Mouse (Mus musculus) kidney, postnatal 36 days (tissue): ENCODE results near the gene Rasa2.
"Not testable (repeated sequence)": the region's sequence is repeated elsewhere in the genome, so short reads cannot be mapped to it uniquely, and the experiment has no call there.

Experiments used
- DNase-seq, 2 experiments: peaks; one replicate each; pipeline ENCODE4 v3.0.0; 2021 to 2022; ENCODE audit warnings: mixed read lengths in 2 of 2

Rasa2 gene

GRCm38 (mm10) chr9:96523148-96523547 is 108.3 kb downstream of the Rasa2 start:
- DNase-seq, result no peak

GRCm38 (mm10) chr9:96521574-96521973 is 109.8 kb downstream of the Rasa2 start:
- DNase-seq, result not testable (repeated sequence)

- DNase-seq, result no peak
Observed at GRCm38 (mm10) chr9:96517429-96517828, 114.0 kb downstream of the Rasa2 start.

GRCm38 (mm10) chr9:96516806-96517205 is 114.6 kb downstream of the Rasa2 start:
- DNase-seq, result no peak

GRCm38 (mm10) chr9:96515737-96516136 is 115.7 kb downstream of the Rasa2 start:
- no peak for DNase-seq

DNA sequence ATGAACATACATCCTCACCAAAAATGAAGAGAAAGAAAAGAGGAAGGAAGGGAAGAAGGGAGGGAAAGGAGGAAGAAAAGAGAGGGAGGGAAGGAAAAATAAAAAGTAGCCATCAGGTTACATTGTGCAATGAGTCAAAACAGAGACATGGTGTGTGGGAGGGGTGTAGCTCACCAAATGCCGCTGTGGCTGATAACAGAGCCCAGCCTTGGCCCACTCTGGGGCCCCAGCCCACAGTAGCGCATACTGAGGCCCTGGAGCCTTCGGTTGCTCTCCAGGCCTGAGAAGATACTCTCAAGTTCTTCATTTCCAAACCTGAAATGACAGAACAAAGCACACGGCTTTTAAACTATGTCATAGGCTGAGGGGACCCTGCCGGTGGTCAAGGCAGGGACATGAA is 117.1 kb downstream of the Rasa2 start:
- DNase-seq, result no peak

GRCm38 (mm10) chr9:96506011-96506498 is 125.4 kb downstream of the Rasa2 start:
- peak; percentile 47 to 56 for DNase-seq

DNA sequence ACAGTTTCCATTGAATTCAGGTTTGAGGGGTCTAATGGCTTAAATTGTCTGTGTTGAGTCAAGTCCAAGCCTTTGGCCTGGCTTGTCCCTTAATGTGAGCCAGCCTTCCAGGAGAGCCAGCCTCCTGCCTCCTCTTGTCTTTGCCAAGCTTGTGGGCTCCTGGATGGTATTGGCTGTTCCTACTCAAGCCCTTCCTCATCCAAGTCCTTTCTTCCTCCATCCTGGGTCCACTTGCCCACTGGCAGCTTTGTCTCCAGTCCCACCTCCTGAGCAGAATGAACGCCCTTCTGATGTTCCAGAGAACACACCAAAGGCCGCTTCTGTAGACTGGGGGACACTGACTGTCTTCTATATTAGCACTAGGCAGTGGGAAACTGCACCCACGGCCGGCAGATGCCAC is 126.3 kb downstream of the Rasa2 start:
- no peak for DNase-seq

GRCm38 (mm10) chr9:96504116-96504895 is 127.1 kb downstream of the Rasa2 start:
- no peak for DNase-seq

DNA sequence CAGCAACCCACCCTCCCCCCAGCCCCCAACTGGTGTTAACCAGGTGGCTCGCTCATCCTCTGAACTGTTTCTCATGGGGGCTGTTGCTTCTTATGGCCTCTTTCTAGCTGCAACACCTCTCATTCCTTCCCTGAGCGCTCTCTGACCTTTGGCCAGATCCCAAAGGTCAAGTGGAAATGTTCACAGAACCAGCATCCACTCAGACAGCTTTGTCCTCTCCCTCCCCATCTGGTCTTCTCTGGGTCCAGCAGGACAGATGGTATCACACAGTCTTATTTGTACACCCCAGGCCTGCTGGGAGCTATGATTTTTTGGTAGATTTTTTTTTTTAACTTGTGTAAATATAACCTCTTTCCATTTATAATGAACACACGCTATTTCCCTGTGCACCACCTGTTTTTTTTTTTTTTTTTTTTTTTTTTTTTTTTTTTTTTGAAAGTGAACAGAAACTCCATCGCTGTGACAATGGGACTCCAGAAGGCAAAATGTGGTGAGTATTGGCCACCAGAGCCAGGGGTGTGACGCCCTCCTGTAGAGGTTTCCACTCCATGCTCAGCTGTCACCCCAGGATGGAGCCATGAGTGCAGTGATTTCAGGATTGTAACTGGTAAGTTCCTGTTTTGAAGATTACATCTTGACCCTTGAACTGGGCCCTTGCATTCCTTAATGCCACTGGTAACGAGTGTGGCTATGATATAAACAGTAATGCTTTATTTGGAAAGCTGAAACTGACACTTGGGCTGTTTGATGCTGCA is 128.4 kb downstream of the Rasa2 start:
- DNase-seq, result peak in 1 of 2 experiments; percentile 54

DNA sequence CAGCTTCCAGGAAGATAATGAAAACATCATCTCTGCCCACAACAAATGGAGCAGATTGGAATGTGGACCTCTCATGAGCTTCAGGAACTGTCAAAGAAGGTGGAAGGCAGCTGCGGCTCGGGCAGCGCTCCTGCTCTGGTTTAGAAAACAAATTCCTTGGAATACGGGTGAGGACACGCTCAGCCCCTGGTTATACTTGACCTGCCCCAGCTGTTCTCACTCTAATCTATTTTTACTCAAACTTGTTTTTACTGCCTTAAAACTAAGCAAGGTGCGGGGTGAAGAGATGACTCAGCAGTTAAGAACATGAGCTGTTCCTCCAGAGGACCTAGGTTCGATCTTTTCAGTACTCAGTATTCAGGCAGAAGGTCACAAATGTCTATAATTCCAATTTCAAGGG is 130.2 kb downstream of the Rasa2 start:
- DNase-seq, result no peak

- DNase-seq, result no peak
Observed at GRCm38 (mm10) chr9:96493212-96493611, 138.2 kb downstream of the Rasa2 start.

- peak in 1 of 2 experiments; percentile 79 for DNase-seq
Observed at GRCm38 (mm10) chr9:96491810-96492209, 139.6 kb downstream of the Rasa2 start.
